Mouse (Mus musculus) ES-CJ7 (cell line): ENCODE data around the gene Ttc25.

ENCODE experiments used
- DNase-seq: peaks from one replicate; pipeline ENCODE4 v3.0.0; 2011; ENCODE audit warnings: low read depth, low spot score

The Ttc25 gene

GRCm38 (mm10) chr11:100544832-100545745, at the start of gene Ttc25:
Gene Ttc25 (plus strand): TSS chr11:100545607.
- DNase-seq = peak; percentile 95

GRCm38 (mm10) chr11:100500241-100500640, 45.2 kb upstream of the Ttc25 start:
- no peak for DNase-seq

- DNase-seq = no peak
These were observed 44.8 kb upstream of the Ttc25 start for GRCm38 (mm10) chr11:100500651-100501050.

GRCm38 (mm10) chr11:100501321-100501720, 44.1 kb upstream of the Ttc25 start:
- peak; percentile 51 for DNase-seq

- DNase-seq = peak; percentile 30
These were observed 40.3 kb upstream of the Ttc25 start for GRCm38 (mm10) chr11:100504990-100505660.

- DNase-seq = no peak
These were observed 39.4 kb upstream of the Ttc25 start for GRCm38 (mm10) chr11:100505997-100506396.

GRCm38 (mm10) chr11:100510556-100510955, 34.9 kb upstream of the Ttc25 start:
- DNase-seq = peak; percentile 53

GRCm38 (mm10) chr11:100512384-100512783, 33.0 kb upstream of the Ttc25 start:
- DNase-seq = peak; percentile 52

GRCm38 (mm10) chr11:100513716-100514115, 31.7 kb upstream of the Ttc25 start:
- no peak for DNase-seq

- no peak for DNase-seq
These were observed 30.3 kb upstream of the Ttc25 start for GRCm38 (mm10) chr11:100515061-100515460.

- DNase-seq = no peak
These were observed 29.6 kb upstream of the Ttc25 start for GRCm38 (mm10) chr11:100515789-100516188.

- no peak for DNase-seq
These were observed 29.1 kb upstream of the Ttc25 start for GRCm38 (mm10) chr11:100516291-100516690.

GRCm38 (mm10) chr11:100518188-100518591, 27.2 kb upstream of the Ttc25 start:
- DNase-seq = no peak

- no peak for DNase-seq
These were observed 26.2 kb upstream of the Ttc25 start for GRCm38 (mm10) chr11:100519188-100519587.

- DNase-seq = no peak
These were observed 24.6 kb upstream of the Ttc25 start for GRCm38 (mm10) chr11:100520838-100521237.

- DNase-seq = no peak
These were observed 21.0 kb upstream of the Ttc25 start for GRCm38 (mm10) chr11:100524358-100524757.

GRCm38 (mm10) chr11:100524987-100525630, 20.3 kb upstream of the Ttc25 start:
- DNase-seq = no peak

GRCm38 (mm10) chr11:100526052-100526816, 19.2 kb upstream of the Ttc25 start:
- no peak for DNase-seq

- DNase-seq = peak; percentile 70
These were observed 18.3 kb upstream of the Ttc25 start for GRCm38 (mm10) chr11:100527066-100527457.

GRCm38 (mm10) chr11:100527458-100528374, 17.7 kb upstream of the Ttc25 start, which contains the start of gene Acly:
Gene Acly (minus strand): TSS chr11:100528000.
- peak; percentile 100 for DNase-seq
